Mouse (Mus musculus) embryonic fibroblast, embryonic 13.5 days (primary cell): ENCODE data around the gene Gm44503. TPM values are rescaled to one million over a fixed set of nuclear protein-coding genes. Genes with fewer than 3 reads are reported as not detected.

Experiments
- H3K27ac ChIP-seq: 2 replicates; pipeline ENCODE4 v1.5.1; 2012; ENCODE audit warnings: low read length, control low read depth, inconsistent platforms; ENCODE audit not compliant: insufficient read depth
- H3K4me1 ChIP-seq: 2 replicates; pipeline ENCODE4 v1.6.1; 2011; ENCODE audit warnings: low read length; ENCODE audit not compliant: control insufficient read depth, insufficient read depth
- H3K4me3 ChIP-seq: 2 replicates; pipeline ENCODE4 v1.5.1; 2011; ENCODE audit warnings: mild to moderate bottlenecking, control low read depth, low read length; ENCODE audit not compliant: insufficient read depth
- CTCF ChIP-seq: IDR thresholded peaks from 2 replicates; pipeline ENCODE4 v1.5.1; 2011; ENCODE audit warnings: mild to moderate bottlenecking, control low read depth, low read length, moderate library complexity, borderline replicate concordance; ENCODE audit not compliant: insufficient read depth
- POLR2A ChIP-seq: IDR thresholded peaks from 2 replicates; pipeline ENCODE4 v1.6.1; 2011; ENCODE audit warnings: low read depth, mild to moderate bottlenecking, control low read depth, low read length, moderate library complexity
- polyA plus RNA-seq: library from polyadenylated mRNA; stranded (reverse); fragments of >200 nt; gene quantifications from 2 replicates; pipeline ENCODE4 v1.2.4, GENCODE M21; 2011; ENCODE audit warnings: low read depth; ENCODE audit not compliant: missing spikeins, insufficient read length

The Gm44503 gene
- polyA plus RNA-seq, 1 experiment = 0.30 TPM

DNA sequence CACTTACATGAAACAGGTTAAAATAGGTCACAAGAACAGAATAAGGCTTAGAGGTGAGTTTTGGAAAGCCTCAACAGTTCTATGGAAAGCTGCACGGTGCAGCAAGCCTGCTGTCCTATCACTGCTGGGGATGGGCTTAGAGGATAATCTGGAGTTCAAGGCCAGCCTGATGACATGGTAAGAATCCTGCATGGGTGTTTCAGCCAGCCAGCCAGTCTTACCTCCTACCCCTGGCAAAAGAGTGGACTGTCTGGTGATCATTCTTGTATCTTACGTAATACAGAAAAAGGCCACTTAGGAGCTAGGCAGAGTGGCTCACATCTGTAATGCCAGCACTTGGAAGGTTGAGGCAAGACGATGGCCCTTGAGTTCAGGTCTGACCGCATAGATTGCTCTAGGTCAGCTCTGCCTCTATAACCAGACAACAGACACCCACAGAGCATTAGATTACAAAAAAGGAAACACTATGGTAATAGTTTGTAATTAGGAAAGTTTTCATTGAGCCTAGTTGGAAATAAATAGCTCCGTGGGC, 62.0 kb downstream of the Gm44503 start:
- Histone ChIP-seq H3K4me1 (no peaks in the 10 kb centered on the region), H3K4me3 (no peak overlapping the region), H3K27ac (no peak overlapping the region)
- TF ChIP-seq POLR2A = no peak

DNA sequence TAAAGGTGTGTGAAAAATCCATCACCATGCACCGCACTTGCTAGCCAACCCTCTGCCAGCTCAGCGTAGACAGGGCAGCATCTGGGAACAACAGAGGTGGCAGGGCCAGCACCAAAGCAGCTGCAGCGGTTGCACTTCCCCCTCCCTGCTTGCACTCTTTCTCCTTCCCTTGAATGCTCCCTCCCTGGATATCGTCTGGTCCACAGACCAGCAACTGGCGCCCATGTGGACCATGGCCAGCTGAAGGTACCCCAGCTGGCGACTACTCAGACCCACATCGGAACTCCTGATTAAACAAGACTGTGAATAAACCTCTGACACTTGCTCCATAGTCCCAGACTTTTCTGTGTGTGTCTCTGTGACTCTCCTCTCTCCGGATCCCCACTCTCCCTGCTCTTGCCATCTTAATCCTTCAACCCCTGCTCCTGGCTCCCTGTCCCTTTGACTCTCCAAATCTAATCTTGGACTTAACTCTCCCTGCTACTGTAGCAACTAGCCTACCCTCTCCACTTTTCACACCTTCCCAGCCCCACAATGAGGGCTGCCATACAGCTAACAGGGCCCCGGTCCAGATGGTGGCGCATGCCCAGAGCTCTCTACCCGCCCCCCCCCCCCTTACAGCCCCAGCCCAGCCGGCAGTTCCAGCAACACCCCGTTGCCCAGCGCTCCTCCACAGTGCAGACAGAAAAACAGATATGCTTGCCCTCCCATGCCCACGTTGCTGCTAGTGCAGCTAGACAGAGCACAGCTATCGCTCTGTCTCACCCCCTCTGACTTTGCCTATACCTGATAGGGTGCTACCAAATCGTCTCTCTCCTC, 67.4 kb downstream of the Gm44503 start:
- Histone ChIP-seq H3K4me3 (no peak overlapping the region), H3K4me1 (no peaks in the 10 kb centered on the region), H3K27ac (no peak overlapping the region)
- TF ChIP-seq CTCF (no peak), POLR2A (no peak)

DNA sequence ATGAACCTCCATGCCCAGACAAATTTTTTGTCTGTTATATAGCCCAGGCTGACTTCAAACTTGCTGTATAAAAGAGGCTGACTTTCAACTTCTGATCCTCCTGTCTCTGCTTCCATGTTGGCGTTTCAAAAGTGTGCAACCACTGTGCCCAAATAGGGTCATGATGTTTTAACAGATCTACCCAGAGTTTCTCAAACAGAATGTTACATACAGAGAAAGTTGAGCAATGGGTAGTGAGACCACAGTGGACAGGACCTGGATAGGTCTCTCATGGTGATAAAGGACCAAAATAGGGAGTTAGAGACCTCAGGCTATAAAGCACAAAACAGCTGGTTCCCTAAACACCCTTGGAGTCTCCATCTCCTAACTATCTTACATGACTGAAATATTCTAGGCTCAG, 71.8 kb downstream of the Gm44503 start:
- H3K4me1 ChIP-seq = no peaks in the 10 kb centered on the region
- no peak overlapping the region for H3K4me3 ChIP-seq
- no peak overlapping the region for H3K27ac ChIP-seq
- TF ChIP-seq POLR2A (no peak), CTCF (no peak)

DNA sequence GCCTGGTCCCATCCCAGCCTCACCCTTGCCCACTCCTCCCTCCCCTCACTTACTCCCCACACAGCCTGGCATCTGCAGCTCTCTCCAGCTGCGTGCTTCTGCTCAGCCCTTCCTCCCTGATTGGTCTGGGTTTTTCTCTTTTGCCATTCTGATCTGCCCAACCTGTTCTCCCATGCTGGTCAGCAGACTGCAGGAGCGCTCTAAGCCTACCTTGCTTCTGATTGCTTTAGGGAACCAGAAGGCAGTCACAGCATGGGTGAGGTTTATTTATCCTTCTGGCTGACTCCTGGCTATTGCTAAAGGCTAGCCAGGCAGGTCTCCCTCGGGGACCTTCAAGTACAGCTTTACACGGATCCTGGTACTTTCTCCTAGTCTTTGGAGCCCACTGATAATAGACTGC, 72.8 kb downstream of the Gm44503 start:
- H3K4me3 ChIP-seq = no peak overlapping the region
- TF ChIP-seq CTCF = no peak
- TF ChIP-seq POLR2A = no peak

DNA sequence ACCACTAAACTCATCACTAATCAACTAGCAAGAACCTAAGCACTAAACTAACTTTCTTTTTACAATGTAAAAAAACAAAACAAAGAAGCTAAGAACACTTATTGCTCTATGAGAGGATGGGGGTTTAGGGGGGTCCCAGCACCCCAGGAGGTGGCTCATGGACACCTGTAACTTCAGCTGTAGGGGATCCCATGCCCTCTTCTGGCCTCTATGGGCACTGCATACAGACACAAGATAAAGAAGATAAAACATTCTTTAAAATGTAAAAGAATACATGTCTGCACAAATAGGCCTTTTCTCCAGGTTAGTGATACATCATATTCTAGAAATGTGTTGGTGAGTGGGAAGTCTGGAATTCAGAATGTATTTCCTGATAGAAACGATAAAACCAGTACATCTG, 74.8 kb downstream of the Gm44503 start:
- H3K27ac ChIP-seq = no peak overlapping the region
- no peak overlapping the region for H3K4me3 ChIP-seq
- TF ChIP-seq CTCF = no peak
- no peak for TF ChIP-seq POLR2A
- no peaks in the 10 kb centered on the region for H3K4me1 ChIP-seq

More for the DNA sequence above, 72.8 kb downstream of the Gm44503 start:
- no peaks in the 10 kb centered on the region for H3K4me1 ChIP-seq
- no peak overlapping the region for H3K27ac ChIP-seq

DNA sequence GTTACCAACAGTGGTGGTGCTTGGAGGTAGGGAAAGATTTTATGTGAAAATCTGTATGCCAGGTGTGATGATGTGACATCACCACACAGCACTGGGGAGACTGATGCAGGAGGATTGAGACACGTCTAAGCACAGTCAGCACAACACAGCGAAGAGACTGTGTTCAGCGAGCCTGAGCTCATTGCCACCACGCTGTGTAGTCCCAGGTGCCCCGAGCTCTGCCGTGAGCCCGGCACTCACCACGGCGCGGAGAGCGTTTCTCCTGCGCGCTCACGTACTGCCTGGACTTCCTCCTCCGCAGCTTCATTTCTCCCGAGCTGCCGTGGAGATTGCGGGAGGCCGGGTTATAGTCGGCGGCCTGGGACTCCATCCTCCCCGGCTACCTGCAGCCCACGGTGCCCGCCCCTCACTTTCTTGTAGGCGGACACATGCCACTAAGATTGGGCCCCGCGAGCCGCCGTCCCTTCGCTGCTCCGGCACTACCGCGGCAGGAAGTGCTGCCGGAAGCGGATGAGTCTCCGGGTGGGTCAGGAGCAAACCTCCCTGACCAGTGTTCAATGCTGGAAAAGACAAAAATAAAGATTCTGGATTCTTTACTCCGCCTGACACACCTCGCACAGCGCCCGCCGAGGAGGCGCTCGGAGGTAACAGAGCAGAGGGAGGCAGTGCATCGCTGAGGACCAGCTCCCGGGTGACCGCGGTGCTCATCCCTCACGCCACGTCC, 80.7 kb downstream of the Gm44503 start:
- Histone ChIP-seq H3K4me1 (peaks cover 3% of the 10 kb centered on the region; the same call in 1 of the 2 replicates), H3K27ac (peak overlapping the region; percentile 58; the same call in 1 of the 2 replicates), H3K4me3 (peak overlapping the region; percentile 97)
- peak; percentile 75 for TF ChIP-seq POLR2A
- TF ChIP-seq CTCF = no peak

DNA sequence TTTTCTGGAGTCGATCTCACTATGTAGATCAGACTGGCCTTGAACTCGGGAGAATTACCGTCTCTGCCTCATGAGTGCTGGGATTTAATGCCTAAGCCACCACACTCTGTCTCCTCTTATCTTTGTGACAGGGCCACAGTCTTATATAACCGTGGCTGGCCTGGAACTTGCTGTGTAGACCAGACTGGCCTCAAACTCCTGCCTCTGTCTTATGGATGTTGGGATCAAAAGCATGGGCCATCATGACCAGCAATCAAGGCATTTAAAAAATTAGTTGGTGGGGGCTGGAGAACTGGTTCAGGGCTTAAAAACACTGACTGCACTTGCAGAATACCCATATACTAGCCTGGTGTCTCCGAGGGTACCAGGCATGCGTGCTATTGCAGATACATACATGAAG, 81.4 kb downstream of the Gm44503 start, which contains the start of gene Pigb:
Pigb (minus strand) TSS at position 299 of the 400 bp plus-strand sequence.
- Histone ChIP-seq H3K4me3 (peak within 1 kb of the TSS; percentile 97), H3K4me1 (peaks cover 5% of the 10 kb centered on the region; the same call in 1 of the 2 replicates), H3K27ac (peak within 1 kb of the TSS; percentile 58; the same call in 1 of the 2 replicates)
- TF ChIP-seq CTCF (no peak), POLR2A (no peak)

DNA sequence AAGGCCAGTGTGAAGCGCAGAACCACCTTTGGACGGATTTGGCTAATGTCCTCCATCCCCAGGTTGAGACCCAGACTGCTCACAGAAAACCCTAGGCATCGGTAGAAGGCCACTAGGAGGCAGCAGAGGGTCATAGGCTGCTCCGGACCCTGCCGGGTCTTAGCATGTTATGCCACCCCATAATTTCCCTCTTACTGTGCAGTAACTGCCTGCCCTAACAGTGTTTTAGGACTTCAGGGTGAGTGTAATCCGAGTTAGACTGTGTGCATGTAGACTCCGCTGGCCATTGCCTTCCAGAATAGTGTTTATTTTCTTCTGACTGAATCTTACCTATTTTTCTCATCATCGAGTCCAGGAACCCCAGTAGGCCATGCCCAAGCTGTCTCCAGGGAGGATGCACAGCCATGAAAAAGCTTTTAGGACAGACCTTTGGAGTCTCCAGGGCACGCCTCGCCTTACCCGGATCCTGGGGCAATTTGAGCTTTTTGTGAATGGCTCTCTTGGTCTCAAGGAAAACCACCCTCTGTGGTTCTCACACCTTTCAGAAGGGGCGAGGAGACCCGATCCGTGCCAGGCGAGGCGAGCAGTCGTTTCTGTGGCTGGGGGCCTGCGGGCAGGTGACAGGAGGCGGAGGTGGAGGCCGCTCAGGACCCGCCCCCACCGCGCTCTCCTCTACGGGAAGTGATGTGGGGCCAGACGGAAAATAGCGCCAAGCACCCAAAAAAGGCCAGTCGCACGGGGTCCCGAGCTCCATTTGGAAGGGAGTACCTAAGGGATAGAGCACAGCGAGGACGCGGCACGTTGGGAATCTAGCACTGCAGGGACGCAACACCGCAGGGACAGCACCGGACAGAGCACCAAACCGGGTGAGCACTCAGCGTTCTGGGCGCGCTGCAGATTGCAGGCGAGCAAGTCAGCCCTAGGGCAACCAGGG, 85.8 kb downstream of the Gm44503 start, which contains the start of gene Rab27a:
Rab27a (plus strand) TSS at position 709 of the 934 bp plus-strand sequence.
- Histone ChIP-seq H3K27ac (no peak within 1 kb of the TSS), H3K4me3 (peak within 1 kb of the TSS; percentile 35), H3K4me1 (peaks cover 5% of the 10 kb centered on the region; the same call in 1 of the 2 replicates)
- peak; percentile 73 for TF ChIP-seq CTCF
- 0 out of 2 replicates have a peak, but pooled peaks have one; percentile 26 for TF ChIP-seq POLR2A

DNA sequence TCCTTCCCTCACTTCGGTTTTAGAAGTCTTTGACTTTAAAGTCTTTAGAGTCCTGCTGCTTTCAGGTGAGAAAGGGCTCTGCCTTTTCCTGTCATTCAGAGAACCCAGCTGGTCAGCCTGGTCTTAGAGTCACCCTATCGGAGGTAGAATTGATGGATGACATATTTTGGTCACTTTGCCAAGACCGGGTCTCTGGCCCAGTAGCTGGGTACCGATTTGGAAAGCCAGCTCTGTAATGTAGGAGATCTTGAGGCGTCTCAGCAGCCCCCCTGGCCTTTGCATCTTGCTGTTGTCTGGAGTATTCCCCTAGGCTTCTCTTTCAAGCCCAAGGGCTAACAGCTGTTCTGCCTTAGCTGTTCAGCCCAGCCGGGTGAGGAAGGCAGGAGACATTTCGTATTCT, 86.6 kb downstream of the Gm44503 start:
- Histone ChIP-seq H3K4me3 (peak overlapping the region; percentile 35), H3K27ac (no peak overlapping the region), H3K4me1 (peaks cover 5% of the 10 kb centered on the region; the same call in 1 of the 2 replicates)
- TF ChIP-seq CTCF = no peak
- no peak for TF ChIP-seq POLR2A
